Mouse (Mus musculus): ENCODE measurements at regions not wholly inside any gene's neighbourhood (a gene's known extent, or its start where the extent isn't known, plus 50 kb on each side); places are given as distances from the start of the nearest gene placed in this dataset.

- no peak for DNase-seq
Observed at GRCm38 (mm10) chr1:184281768-184282167, 247.7 kb upstream of the 1700056E22Rik start.

- no peak for DNase-seq
Observed at GRCm38 (mm10) chr1:184279263-184279662, 245.2 kb upstream of the 1700056E22Rik start.

- DNase-seq = no peak
Observed at GRCm38 (mm10) chr1:184277001-184277400, 242.9 kb upstream of the 1700056E22Rik start.

GRCm38 (mm10) chr1:184275877-184276276 is 241.8 kb upstream of the 1700056E22Rik start:
- DNase-seq = no peak

GRCm38 (mm10) chr1:184275396-184275795 is 241.3 kb upstream of the 1700056E22Rik start:
- no peak for DNase-seq

- no peak for DNase-seq
Observed at GRCm38 (mm10) chr1:184274704-184275103, 240.6 kb upstream of the 1700056E22Rik start.

GRCm38 (mm10) chr1:184273722-184274121 is 239.6 kb upstream of the 1700056E22Rik start:
- no peak for DNase-seq

GRCm38 (mm10) chr1:184271254-184271653 is 237.2 kb upstream of the 1700056E22Rik start:
- DNase-seq = no peak

- DNase-seq = peak; percentile 48
Observed at GRCm38 (mm10) chr1:184266051-184266450, 231.9 kb upstream of the 1700056E22Rik start.

- DNase-seq = no peak
Observed at GRCm38 (mm10) chr1:184262975-184263374, 228.9 kb upstream of the 1700056E22Rik start.

- no peak for DNase-seq
Observed at GRCm38 (mm10) chr1:184261385-184261727, 227.3 kb upstream of the 1700056E22Rik start.

- DNase-seq = no peak
Observed at GRCm38 (mm10) chr1:184260722-184261384, 226.8 kb upstream of the 1700056E22Rik start.

- DNase-seq = no peak
Observed at GRCm38 (mm10) chr1:184259853-184260252, 225.8 kb upstream of the 1700056E22Rik start.

- DNase-seq = no peak
Observed at GRCm38 (mm10) chr1:184257356-184257755, 223.3 kb upstream of the 1700056E22Rik start.

- no peak for DNase-seq
Observed at GRCm38 (mm10) chr1:184254951-184255350, 220.8 kb upstream of the 1700056E22Rik start.

- no peak for DNase-seq
Observed at GRCm38 (mm10) chr1:184244730-184245488, 210.8 kb upstream of the 1700056E22Rik start.

- DNase-seq = no peak
Observed at GRCm38 (mm10) chr1:184244296-184244695, 210.2 kb upstream of the 1700056E22Rik start.

GRCm38 (mm10) chr1:184241846-184242245 is 207.7 kb upstream of the 1700056E22Rik start:
- no peak for DNase-seq

- peak; percentile 78 for DNase-seq
Observed at GRCm38 (mm10) chr1:184235131-184235983, 201.3 kb upstream of the 1700056E22Rik start.

- no peak for DNase-seq
Observed at GRCm38 (mm10) chr1:184234320-184234988, 200.4 kb upstream of the 1700056E22Rik start.

GRCm38 (mm10) chr1:184233741-184234255 is 199.7 kb upstream of the 1700056E22Rik start:
- DNase-seq = no peak

- no peak for DNase-seq
Observed at GRCm38 (mm10) chr1:184222326-184222725, 188.2 kb upstream of the 1700056E22Rik start.

- no peak for DNase-seq
Observed at GRCm38 (mm10) chr1:184221792-184222191, 187.7 kb upstream of the 1700056E22Rik start.

All from right cerebral cortex, postnatal 4 days (tissue).